Mouse (Mus musculus) testis, adult 2 months (tissue): ENCODE measurements around the gene Fga.

Experiments used
- CTCF ChIP-seq: fragments of 200-500 bp; IDR thresholded peaks from 2 replicates; pipeline ENCODE4 v1.5.1; 2012; ENCODE audit warnings: low read depth, mild to moderate bottlenecking, inconsistent platforms, low read length, moderate library complexity; ENCODE audit not compliant: control insufficient read depth, insufficient read depth, insufficient replicate concordance
- POLR2A ChIP-seq: fragments of 200-500 bp; IDR thresholded peaks from 2 replicates; pipeline ENCODE4 v1.6.1; 2012; ENCODE audit warnings: low read depth, mild to moderate bottlenecking, inconsistent platforms, low read length, moderate library complexity; ENCODE audit not compliant: control insufficient read depth

DNA sequence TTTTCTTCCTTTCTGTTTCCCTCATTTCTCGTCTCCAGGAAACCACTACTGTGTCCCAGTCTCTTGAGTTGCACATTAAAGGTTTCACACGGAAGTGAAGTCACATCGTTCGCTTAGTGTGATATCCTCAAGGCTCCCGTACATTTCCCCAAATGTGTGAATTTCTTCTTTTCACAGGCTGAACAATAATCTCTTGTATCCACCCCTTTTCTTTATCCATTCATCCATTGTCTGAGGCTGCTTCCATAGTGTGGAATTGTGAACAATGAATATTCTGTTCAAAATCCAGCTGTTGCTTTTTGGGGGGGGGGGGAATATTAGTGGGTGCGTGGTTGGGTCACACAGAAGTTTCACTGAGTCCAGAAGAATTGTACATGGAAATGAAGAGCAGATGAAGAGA is 840 bp upstream of the Fga start:
- no peak for TF ChIP-seq CTCF
- TF ChIP-seq POLR2A = no peak
